Mouse (Mus musculus): ENCODE measurements at regions not wholly inside any gene's neighbourhood (a gene's known extent, or its start where the extent isn't known, plus 50 kb on each side); places are given as distances from the start of the nearest gene placed in this dataset.

DNA sequence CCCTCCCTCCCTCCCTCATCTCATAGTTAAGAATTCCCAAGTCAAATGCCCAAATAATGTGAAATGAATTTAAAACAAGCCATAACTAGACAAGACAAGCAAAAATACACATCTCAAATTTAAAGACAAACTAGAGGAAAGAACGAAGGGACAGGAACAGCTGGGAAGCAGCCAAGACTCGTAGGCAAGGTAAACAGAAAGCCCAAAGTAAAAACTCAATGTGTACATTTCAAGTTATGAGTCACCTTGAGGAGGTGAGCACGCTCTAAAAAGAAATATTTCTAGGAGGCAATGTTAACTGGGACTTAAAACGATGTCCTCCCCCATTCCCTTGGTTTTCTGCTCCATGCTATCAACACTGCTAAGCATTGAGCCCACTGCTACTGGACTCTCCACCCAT, 68.4 kb upstream of the Tmc3 start:
- Histone ChIP-seq H3K27me3 (ENCODE audit: control insufficient read depth, insufficient read depth, low read length) (no peaks in the 10 kb centered on the region), H3K4me3 (ENCODE audit: control insufficient read depth, insufficient read depth, low read length) (no peak overlapping the region), H3K4me1 (replicated peaks; ENCODE audit: control insufficient read depth, insufficient read depth, low read length) (no peaks in the 10 kb centered on the region), H3K27ac (ENCODE audit: control insufficient read depth, insufficient read depth, low read length) (no peak overlapping the region), H3K36me3 (ENCODE audit: control insufficient read depth, insufficient read depth, low read length) (no peaks in the 10 kb centered on the region)
- WGBS, result 80% methylated on average over 4 of the region's 4 CpGs
- no peak for DNase-seq
- TF ChIP-seq CTCF (IDR thresholded peaks at IDR 0.05; ENCODE audit: borderline replicate concordance, control insufficient read depth, extremely low read depth, insufficient read depth, low read length, poor library complexity) (no peak), POLR2A (IDR thresholded peaks at IDR 0.05; ENCODE audit: control insufficient read depth, extremely low read depth, insufficient read depth, low read length, poor library complexity) (no peak)

DNA sequence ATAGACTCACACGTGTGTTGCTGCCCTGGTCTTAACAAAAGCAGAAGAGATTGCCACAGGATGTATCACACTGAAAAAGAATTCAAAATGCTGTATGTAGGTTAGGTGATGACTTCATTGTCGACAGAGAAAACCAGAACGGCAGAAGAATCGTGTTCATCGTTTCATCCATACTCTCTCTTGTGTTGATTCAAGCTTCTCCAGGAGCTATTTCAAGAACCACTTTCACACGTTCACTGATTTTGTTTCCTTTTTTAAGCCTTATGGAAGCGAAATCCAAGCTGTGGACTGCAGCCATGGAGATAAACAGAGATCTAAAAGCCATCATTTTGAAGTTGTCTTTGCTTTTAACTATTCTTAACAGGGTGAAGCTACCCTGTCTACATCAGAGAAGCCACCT, 63.2 kb upstream of the Tmc3 start:
- H3K4me3 ChIP-seq (ENCODE audit: control insufficient read depth, insufficient read depth, low read length), result no peak overlapping the region
- H3K27me3 ChIP-seq (ENCODE audit: control insufficient read depth, insufficient read depth, low read length), result no peaks in the 10 kb centered on the region
- TF ChIP-seq CTCF (IDR thresholded peaks at IDR 0.05; ENCODE audit: borderline replicate concordance, control insufficient read depth, extremely low read depth, insufficient read depth, low read length, poor library complexity) (no peak), POLR2A (IDR thresholded peaks at IDR 0.05; ENCODE audit: control insufficient read depth, extremely low read depth, insufficient read depth, low read length, poor library complexity) (no peak)
- H3K36me3 ChIP-seq (ENCODE audit: control insufficient read depth, insufficient read depth, low read length), result no peaks in the 10 kb centered on the region
- H3K27ac ChIP-seq (ENCODE audit: control insufficient read depth, insufficient read depth, low read length), result no peak overlapping the region
- WGBS, result 91% methylated on average over 7 of the region's 7 CpGs
- DNase-seq, result no peak
- H3K4me1 ChIP-seq (replicated peaks; ENCODE audit: control insufficient read depth, insufficient read depth, low read length), result no peaks in the 10 kb centered on the region
